Mouse (Mus musculus) myocyte (in vitro differentiated cells): Measurements from ENCODE around the gene Fam166a.

Experiments used
- E2F4 ChIP-seq: IDR thresholded peaks from one replicate; pipeline ENCODE4 v1.6.1; 2011; ENCODE audit warnings: mild to moderate bottlenecking, control low read depth, moderate library complexity; ENCODE audit not compliant: insufficient read depth
- MYOG ChIP-seq, 3 experiments: IDR thresholded peaks; one replicate each; pipeline ENCODE4 v1.6.1; 2011; ENCODE audit warnings: control low read depth in 2 of 3, low read depth in 2 of 3, mild to moderate bottlenecking in 2 of 3; ENCODE audit not compliant: insufficient read length in 2 of 3, control insufficient read depth in 1 of 3, insufficient read depth in 1 of 3
- POLR2A ChIP-seq: IDR thresholded peaks from one replicate; pipeline ENCODE4 v1.6.1; 2011; ENCODE audit warnings: low read depth, mild to moderate bottlenecking, control low read depth, moderate library complexity; ENCODE audit not compliant: insufficient read length
- TCF12 ChIP-seq: IDR thresholded peaks from one replicate; pipeline ENCODE4 v1.6.1; 2011; ENCODE audit warnings: mild to moderate bottlenecking, control low read depth; ENCODE audit not compliant: poor library complexity, insufficient read depth, severe bottlenecking
- USF1 ChIP-seq: IDR thresholded peaks from one replicate; pipeline ENCODE4 v1.6.1; 2011; ENCODE audit warnings: low read depth, mild to moderate bottlenecking, control low read depth, moderate library complexity

- TF ChIP-seq E2F4 (no peak), POLR2A (no peak), MYOG (IDR thresholded peaks at IDR 0.05; ENCODE audit: control insufficient read depth in 1 of 3, insufficient read depth in 1 of 3, insufficient read length in 2 of 3, low read depth in 2 of 3) (no peak), USF1 (no peak), TCF12 (no peak)
Observed at GRCm38 (mm10) chr2:25171769-25172153, 46.8 kb upstream of the Fam166a start.
